Mouse (Mus musculus): Measurements from ENCODE around the gene Soga1. TPM values are rescaled to one million over a fixed set of nuclear protein-coding genes. Genes with fewer than 3 reads are reported as not detected.

Soga1 gene
- total RNA-seq (2021): 10 to 100 TPM; 19.8 to 24.6 TPM

DNA sequence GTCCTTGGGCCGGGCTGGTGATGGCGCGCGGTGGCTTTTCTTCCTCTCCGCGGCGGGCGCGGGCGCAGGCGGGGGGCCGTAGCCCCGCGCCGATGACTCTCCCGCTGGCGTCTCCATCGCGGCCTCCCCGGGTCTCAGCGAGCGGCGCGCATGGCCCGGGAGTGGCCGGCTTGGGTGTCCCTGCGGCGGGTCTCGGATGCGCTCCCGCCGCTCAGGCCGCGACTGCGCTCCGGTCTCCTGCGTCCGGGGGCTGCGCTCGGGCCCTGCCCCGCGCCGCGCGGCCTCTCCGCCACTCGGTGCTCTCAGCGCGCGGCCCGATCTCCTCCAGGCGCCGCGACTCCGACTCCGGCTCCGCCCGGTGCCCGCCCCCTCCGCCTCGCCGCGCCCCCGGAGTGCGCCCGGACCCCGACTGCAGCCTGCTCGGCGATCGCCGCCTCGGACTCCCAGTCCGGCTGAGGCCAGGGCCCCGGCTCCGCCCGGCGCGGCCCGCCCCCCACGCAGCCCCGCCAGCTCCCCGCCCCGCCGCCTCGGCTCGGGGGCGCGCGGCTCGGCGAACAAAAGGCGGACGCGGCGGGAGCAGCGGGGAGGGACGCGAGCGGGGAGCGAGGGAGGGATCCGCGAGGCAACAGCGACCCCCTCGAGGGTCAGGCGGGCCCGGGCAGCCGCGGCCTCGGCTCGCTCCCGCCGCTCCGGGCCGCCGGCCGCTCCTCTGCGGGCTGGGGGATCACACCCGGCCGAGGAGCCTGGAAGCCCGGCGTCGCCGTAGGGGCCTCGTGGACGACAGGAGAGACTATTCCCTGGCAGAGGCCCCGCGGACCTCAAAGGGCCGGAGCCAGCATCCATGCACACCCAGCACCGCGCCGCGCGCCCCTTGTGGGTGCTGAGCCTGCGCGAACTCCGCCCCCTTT lies at the start of gene Soga1:
Gene Soga1 (minus strand): TSS at position 462 of the 908 bp plus-strand sequence.
- intact Hi-C loops (cut with DNase I): loop anchor here (5.0 kb wide), 1 partner anchor 37 kb away; no protein-coding TSS in a partner anchor
- peak; percentile 77 to 78 for DNase-seq (ENCODE audit: low spot score in 2 of 2)

DNA sequence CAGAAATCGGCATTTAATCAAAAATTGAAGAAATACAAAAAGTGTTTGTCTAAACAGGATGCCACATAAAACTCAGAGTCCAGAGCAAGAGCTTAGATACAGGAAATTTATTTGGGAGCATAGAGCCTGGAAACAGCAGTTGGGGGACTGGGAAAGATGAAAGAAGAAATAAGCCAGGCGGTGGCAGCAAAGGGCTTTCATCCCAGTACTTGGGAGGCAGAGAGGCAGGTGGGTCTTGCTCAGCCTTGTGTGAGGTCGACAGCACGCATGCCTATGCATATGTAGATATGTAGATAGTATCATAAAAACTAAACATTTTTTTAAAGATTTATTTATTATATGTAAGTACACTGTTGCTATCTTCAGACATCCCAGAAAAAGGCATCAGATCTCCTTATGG lies 49.0 kb upstream of the Soga1 start:
- intact Hi-C loops (cut with DNase I): loop anchor here (5.0 kb wide), 2 partner anchors 134 to 149 kb away; partner anchors contain the start of genes Mroh8 and Rpn2
- DNase-seq (ENCODE audit: low spot score in 2 of 2): no peak

DNA sequence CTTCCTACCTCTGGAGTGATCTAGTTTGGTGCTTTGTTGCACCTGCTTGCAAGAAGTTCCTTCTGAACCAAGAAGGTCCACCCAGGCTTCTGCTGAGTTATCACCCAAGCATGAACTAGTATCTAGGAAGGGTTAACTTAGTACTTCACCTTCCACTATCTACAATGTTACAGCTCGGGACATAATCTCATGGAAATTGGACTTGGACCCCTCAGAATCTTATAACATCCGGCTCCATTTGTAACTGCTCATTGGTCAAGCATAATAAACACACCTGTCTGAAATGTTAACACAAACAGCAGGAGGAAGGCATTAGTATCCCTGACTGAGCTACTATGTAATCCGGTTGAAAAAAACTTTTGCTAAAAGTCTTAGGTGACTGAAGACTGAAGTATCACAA lies 48.3 kb upstream of the Soga1 start:
- no peak for DNase-seq (ENCODE audit: low spot score in 2 of 2)
- intact Hi-C loops (cut with DNase I): loop anchor here (5.0 kb wide), 2 partner anchors 135 to 150 kb away; partner anchors contain the start of genes Mroh8 and Rpn2

DNA sequence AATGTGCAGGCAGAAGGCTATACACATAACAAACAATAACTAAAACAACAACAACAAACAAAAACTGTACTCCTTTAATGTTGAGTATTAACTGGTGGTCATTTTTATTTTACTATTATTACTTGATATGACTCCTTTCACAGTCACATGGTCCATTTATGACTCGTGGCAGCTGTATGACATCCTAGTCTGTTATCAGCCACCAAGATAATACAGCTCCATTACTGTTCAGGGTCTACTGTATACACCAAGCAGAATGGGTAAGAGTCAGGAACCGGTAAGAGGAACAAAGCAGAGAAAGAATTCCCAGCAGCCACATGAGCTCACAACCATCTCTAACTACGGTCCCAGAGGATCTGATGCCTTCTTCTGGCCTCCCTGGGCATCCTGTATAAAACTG lies 46.2 kb upstream of the Soga1 start:
- intact Hi-C loops (cut with DNase I): loop anchor here (5.0 kb wide), 2 partner anchors 137 to 152 kb away; partner anchors contain the start of genes Mroh8 and Rpn2
- DNase-seq (ENCODE audit: low spot score in 2 of 2): no peak

DNA sequence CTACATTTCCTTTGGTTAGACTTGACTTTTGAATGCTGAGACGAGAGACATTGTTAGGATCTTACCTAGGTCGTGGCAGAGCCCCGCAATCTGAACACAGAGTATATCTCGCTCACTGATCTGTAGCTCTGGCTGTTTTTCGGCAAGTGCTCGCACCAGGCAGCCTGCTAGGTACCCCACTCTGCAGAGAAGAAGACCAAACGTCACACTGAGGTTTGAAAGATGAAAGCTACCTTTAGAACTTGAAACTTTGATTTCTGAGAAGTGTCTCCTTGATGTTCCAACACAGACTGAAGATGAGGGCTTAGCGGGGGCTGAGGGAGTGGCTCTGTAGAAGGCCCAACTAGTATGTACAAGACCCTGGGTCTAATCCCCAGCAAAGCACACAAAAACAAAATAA lies 42.7 kb upstream of the Soga1 start:
- intact Hi-C loops (cut with DNase I): no loop called here
- DNase-seq (ENCODE audit: low spot score in 2 of 2): no peak

DNA sequence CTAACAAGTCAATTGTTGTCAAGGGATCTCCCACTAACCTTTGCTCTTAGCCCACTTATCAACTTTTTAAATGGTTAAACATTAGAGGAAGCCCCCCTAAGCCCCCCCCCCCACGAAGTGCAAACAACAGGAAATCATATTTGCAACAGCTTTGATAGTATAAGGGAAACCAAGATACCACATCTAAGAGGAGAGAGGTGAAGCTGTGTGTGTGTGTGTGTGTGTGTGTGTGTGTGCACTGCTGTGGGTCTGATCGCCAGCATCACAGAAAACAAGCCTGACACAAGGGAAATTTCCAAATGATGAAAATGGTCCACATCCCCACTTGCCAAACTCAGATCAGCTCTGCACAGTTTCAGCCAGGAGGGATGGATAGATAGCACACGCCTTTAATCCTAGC lies 40.0 kb upstream of the Soga1 start:
- DNase-seq (ENCODE audit: low spot score in 2 of 2): no peak
- intact Hi-C loops (cut with DNase I): no loop called here

DNA sequence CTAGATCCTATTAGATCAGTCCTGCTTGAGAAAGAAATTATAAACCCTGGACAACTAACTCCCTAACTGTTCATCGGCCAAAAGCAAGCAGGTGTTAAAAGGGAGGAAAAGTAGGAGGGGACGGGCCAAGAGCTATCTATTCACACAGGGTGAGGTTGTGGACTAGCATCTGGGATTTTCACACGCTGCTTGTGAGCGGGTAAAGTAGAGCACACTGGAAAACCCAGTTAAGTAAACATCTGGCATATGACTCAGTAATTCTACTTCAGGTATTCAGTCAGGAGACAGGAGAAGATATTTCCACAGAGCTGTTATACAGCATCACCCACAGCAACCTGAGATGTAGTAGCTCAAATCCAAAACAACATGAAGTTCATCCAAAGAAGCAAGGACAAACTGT lies 39.5 kb upstream of the Soga1 start:
- DNase-seq (ENCODE audit: low spot score in 2 of 2): no peak
- intact Hi-C loops (cut with DNase I): no loop called here

DNA sequence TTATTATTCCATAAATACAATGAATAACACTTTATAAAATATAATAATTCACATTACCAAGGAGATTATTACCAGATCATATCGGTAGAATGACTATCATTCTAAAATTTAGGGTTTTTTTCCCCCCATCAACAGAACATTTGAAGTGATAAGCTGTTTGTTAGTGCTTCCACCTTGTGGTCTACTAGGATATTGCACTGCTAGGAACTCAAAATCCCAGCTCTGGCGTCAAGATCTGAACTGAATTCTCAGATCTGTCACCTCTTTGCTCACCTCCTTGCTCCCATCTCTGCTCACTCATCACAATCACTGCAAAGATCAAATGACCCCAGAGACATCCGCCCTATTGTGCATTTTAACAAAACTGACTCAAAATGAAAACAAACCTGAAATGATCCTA lies 37.9 kb upstream of the Soga1 start:
- no peak for DNase-seq (ENCODE audit: low spot score in 2 of 2)
- intact Hi-C loops (cut with DNase I): no loop called here

DNA sequence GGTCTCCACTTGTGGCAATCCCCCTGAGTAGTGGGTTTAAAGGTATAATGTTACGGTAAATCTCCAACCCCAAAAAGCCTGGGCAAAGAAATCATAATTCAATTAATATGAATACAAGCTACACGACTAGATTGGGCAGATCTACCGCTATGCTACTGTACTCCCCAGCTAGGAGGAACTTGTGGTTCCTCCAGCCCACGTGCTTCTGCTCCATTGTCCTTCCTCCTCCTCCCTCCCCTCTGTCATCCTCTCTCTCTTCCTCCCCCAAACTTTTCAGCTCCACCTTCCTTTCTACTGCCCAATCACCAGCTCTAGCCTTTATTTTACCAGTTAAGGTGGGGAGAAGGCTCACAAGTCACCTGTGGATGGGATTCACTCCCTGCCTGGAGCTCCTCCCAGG lies 29.2 kb upstream of the Soga1 start:
- intact Hi-C loops (cut with DNase I): no loop called here
- no peak for DNase-seq (ENCODE audit: low spot score in 2 of 2)

DNA sequence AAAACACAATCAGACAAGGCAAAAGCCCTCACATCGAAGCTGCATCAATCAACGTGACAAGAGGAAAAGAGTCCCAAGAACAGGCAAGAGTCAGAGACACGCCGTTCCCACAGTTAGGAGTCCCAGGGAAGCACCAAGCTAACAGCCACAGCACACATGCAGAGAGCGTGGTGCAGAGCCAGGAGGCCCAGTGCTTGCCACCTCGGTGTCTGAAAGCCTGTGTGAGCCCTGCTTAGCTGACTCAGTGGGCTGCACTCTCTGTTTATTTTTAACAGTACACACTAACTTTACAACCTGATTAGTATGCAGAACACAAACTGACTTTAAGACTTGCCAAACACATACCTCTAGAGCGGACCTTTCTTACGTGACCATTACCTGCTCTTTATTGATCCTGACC lies 25.4 kb upstream of the Soga1 start:
- intact Hi-C loops (cut with DNase I): no loop called here
- DNase-seq (ENCODE audit: low spot score in 2 of 2): no peak

DNA sequence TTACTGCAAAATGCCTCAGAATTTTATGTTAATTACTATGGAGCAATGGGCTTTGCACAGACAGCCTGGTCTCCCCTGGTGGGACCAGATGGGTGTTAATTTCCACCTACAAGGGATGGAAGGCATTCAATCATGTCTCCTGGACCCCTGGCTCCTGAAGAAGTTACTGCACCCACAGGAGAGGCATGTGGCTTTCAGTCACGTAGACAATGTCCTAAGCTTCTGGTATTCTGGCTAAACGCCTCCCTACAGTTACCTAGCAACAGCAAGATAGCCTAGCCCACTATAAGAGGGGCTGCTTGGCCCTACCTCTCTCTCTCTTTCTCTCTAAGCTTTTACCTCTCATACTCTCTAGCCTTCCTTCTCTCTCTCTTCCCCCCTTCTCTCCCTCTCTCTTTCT lies 23.2 kb upstream of the Soga1 start:
- intact Hi-C loops (cut with DNase I): no loop called here
- no peak for DNase-seq (ENCODE audit: low spot score in 2 of 2)

DNA sequence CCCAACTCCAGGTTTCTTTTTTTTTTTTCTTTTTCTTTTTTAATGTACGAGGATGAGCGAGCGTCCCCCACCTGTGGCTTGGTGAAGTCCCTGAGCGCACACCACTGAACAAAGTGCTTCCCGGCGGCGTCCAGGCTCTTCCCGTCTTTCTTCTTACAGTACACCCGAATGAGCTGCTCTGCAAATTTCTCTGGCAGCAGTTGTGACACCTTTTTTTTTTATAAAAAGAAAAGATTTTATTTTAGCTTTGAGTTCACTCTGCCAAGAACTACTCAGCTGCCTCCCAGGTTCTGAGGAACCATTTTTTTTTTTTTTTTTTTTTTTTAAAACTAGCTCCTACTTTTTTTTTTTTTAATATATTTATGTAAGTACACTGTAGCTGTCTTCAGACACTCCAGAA lies 22.6 kb upstream of the Soga1 start:
- DNase-seq (ENCODE audit: low spot score in 2 of 2): peak in 1 of 2 experiments; percentile 65
- intact Hi-C loops (cut with DNase I): loop anchor here (1.0 kb wide), 1 partner anchor 53 kb away; no protein-coding TSS in a partner anchor

DNA sequence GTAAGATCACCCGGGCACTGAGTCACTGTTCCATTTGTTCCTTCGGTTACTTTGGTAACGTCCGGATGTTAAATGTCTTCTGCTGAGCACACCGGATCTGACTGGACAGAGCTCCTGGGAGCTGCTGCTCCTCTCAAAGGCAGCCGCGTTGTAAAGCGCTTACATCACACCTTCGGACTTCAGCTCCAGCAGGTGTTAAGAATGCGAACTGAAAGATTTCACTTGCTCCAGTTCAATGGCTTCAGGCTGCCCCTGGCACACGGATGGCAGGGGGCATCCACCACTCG lies 21.2 kb upstream of the Soga1 start:
- no peak for DNase-seq (ENCODE audit: low spot score in 2 of 2)
- intact Hi-C loops (cut with DNase I): no loop called here

DNA sequence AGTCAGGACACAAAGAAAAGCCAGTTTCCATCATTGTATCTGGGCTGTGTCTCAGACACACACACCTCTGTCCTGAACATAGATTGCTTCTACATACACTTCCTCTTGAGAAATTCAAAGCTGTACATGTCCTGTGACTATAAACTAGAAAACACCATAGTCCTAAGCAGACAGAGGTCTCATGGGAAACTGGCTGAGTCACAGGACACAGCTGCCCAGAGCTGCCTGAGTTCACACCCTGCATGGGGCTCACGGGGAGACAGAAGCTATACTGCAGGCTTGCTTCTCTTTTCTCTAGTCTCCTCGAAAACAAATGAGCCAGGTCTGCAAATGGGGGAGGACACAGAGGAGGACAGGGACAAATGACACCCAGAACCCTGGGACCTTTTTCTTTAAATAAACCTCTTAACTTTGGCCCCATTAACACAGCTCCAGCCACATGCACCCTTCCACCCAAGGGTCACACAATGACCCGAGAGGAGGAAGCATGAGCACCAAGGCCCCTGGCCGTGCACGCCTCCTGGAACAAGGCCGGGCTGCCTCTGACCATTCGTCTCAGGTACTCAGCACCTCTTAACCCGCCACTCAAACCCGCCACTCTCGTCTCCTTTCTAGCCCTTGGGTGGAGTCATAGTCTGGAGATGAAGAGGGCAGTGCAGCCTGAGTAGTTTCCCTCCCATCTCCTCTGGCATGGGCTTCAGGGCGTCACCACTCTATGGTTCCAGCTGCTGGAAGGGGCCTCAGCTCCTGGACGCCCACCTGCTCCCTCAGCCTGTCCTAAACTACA lies 20.7 kb upstream of the Soga1 start:
- DNase-seq (ENCODE audit: low spot score in 2 of 2): no peak
- intact Hi-C loops (cut with DNase I): loop anchor here (5.0 kb wide), 1 partner anchor 292 kb away; no protein-coding TSS in a partner anchor

DNA sequence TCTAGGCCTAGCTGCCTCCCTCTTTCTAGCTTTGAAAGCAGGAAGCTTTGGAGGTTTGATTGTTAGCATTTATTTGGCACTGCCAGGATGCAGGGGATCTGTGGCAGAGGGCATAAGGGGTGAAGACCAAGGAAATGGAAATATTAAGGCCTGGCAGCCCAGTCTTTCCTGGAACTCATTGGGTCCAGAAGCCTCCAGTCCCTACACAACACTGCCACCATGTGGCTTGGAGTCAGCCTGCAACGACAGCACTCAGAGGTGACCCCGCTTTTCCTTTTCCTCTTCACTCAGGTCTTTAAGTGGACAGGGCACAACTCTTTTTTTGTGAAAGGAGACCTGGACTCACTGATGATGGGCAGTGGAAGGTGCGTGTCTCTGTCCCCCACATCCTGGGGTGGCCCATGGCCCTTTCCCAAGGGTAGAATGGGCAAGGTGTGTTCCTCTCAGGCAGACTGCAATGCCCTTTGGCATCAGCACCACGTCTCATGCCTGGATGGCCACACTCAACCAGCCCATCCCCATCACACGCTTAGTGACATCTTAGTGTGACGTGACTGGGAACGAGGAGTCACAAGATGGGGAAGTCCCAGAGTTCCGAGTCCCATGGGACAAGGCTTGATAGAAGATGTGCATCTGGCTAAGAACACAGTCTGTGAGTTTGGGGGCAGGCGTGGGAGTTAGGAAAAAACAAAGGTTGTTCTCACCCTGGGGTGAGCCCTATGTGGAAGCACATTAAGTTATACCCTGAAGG lies 16.1 kb upstream of the Soga1 start:
- intact Hi-C loops (cut with DNase I): loop anchor here (1.0 to 5.0 kb wide), 3 partner anchors 190 to 288 kb away; no protein-coding TSS in a partner anchor
- peak; percentile 62 to 64 for DNase-seq (ENCODE audit: low spot score in 2 of 2)

DNA sequence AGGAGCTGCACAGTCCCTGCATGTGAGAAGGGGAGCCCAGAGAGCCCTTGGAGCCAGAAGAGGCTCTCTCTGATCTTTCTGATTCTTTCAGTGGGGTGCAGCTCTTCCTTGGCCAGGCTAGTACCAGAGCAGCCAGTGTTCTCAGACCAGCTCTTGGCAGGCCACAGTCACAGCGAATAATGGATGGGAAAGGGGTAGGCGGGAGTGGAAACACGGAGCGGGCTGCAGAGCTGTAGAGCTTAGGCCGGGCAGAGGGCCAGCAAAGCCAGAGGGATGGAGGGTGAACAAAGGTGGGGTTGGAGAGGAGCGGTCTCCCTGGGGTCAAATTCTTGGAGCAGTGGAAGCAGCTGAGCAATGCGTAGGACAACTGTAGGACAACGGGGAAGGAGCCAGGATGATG lies 13.0 kb upstream of the Soga1 start:
- DNase-seq (ENCODE audit: low spot score in 2 of 2): peak in 1 of 2 experiments; percentile 48
- intact Hi-C loops (cut with DNase I): loop anchor here (5.0 kb wide), 1 partner anchor 45 kb away; no protein-coding TSS in a partner anchor

DNA sequence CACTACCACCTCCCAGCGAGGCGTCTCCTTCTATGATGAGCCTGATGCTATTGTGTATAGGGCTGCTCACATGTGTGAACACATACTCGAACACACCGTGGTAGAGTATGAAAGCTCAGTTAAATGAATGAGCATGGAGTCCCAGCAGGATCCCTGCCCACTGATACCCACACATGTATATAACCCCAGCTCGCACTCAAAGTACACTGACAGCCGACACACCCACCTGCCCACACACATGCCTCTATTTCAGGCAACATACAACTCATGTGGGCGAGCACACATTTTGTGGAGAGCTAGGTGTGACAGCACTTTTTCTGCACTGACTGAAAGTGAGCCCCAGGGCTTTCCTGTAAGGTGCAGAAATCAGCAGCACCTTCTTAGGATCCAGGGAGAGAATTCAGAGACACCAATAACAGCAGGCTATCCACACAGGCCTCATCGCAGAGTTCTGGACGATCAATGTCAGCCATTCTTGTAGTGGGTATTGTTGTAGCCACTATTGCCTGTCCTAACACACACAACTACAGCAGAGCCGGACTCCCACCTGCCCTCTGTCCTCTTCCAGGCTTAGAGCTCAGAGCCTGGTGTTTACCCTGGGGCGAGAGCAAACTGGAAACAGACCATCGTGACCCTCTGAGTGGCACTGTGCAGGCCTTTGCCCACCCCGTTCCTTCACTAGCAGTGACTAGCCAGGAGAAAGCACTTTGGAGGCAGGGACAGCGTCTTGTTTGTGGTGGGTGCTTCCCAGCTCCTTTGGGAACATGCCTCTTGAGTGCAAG lies 8.7 kb upstream of the Soga1 start:
- peak; percentile 71 to 91 for DNase-seq (ENCODE audit: low spot score in 2 of 2)
- intact Hi-C loops (cut with DNase I): no loop called here

DNA sequence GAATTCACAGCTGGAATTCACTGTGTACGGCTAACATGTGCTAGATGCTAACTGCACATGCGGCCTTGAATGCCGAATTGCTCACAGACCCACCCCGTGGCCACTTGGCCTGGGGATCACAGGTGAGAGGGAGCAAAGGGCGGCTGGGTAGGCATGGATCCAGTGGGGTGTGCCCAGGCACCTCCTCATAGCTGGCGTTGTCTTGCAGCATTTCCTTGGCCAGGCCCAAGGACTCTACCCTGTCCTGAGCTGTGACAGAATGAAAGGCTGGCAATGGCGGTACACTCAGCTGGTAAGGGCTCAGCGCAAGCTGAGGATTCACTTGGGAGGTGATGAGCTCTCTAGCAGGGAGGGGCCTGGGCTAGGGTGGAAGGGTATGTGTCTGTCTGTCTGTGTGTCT lies 7.7 kb upstream of the Soga1 start, which contains the start of gene Tldc2:
Gene Tldc2 (plus strand): TSS at position 260 of the 400 bp plus-strand sequence.
- intact Hi-C loops (cut with DNase I): no loop called here
- no peak for DNase-seq (ENCODE audit: low spot score in 2 of 2)

Data from left cerebral cortex, postnatal 25 days (tissue).